Mouse (Mus musculus) stomach, postnatal 0 days (tissue): ENCODE data around the gene Scamp2.

Source experiments
- CTCF ChIP-seq: IDR thresholded peaks from 2 replicates; pipeline ENCODE4 v1.5.1; 2016; ENCODE audit warnings: antibody characterized with exemption, low read depth, mild to moderate bottlenecking, moderate library complexity
- EP300 ChIP-seq: optimal IDR thresholded peaks from 2 replicates; pipeline ENCODE3; 2016; ENCODE audit warnings: antibody characterized with exemption

GRCm38 (mm10) chr9:57601353-57601706 lies 40.6 kb downstream of the Scamp2 start:
- TF ChIP-seq CTCF = no peak
- no peak for TF ChIP-seq EP300
